Mouse (Mus musculus) thymus, adult 2 months (tissue): ENCODE results near the gene Kdelr1. TPM values are rescaled to one million over a fixed set of nuclear protein-coding genes. Genes with fewer than 3 reads are reported as not detected.

Source experiments
- DNase-seq: peaks from one replicate; pipeline ENCODE4 v3.0.0; 2021
- H3K27ac ChIP-seq: fragments of 200-500 bp; 2 replicates; pipeline ENCODE4 v1.5.1; 2012; ENCODE audit warnings: low read length, control low read depth; ENCODE audit not compliant: control insufficient read depth, insufficient read depth
- H3K27me3 ChIP-seq: fragments of 200-500 bp; 2 replicates; pipeline ENCODE4 v1.6.1; 2012; ENCODE audit warnings: mild to moderate bottlenecking, low read length, moderate library complexity, mixed read lengths; ENCODE audit not compliant: control insufficient read depth, insufficient read depth
- H3K36me3 ChIP-seq: fragments of 200-500 bp; 2 replicates; pipeline ENCODE4 v1.6.1; 2012; ENCODE audit warnings: mild to moderate bottlenecking, low read length, moderate library complexity; ENCODE audit not compliant: control insufficient read depth, insufficient read depth
- H3K4me1 ChIP-seq: fragments of 200-500 bp; replicated peaks from 2 replicates; pipeline ENCODE4 v1.6.1; 2012; ENCODE audit warnings: low read length; ENCODE audit not compliant: control insufficient read depth, insufficient read depth
- H3K4me3 ChIP-seq: fragments of 200-500 bp; 2 replicates; pipeline ENCODE4 v1.5.1; 2012; ENCODE audit warnings: mild to moderate bottlenecking, low read length, control low read depth, moderate library complexity; ENCODE audit not compliant: control insufficient read depth, insufficient read depth
- CTCF ChIP-seq: fragments of 200-500 bp; IDR thresholded peaks from 2 replicates; pipeline ENCODE4 v1.5.1; 2012; ENCODE audit warnings: mild to moderate bottlenecking, control low read depth, low read length, moderate library complexity, borderline replicate concordance; ENCODE audit not compliant: control insufficient read depth, poor library complexity, insufficient read depth; ENCODE audit errors: extremely low read depth
- POLR2A ChIP-seq: fragments of 200-500 bp; IDR thresholded peaks from 2 replicates; pipeline ENCODE4 v1.6.1; 2012; ENCODE audit warnings: mild to moderate bottlenecking, low read length, control low read depth, moderate library complexity; ENCODE audit not compliant: control insufficient read depth, poor library complexity, insufficient read depth; ENCODE audit errors: extremely low read depth
- WGBS: fragments of 180-500 bp; shearing (Covaris S2); methylation state at CpG from one replicate; pipeline ENCODE4 v1.1.7; 2018; 5-methylcytosine and 5-hydroxymethylcytosine counted together
- polyA plus RNA-seq: library from polyadenylated mRNA; depleted of rRNA; stranded (reverse); fragments of >200 nt; gene quantifications from 2 replicates; pipeline ENCODE4 v1.2.3, GENCODE M21; 2012

Kdelr1 gene
- polyA plus RNA-seq, 1 experiment: 226 TPM

- Histone ChIP-seq H3K36me3 (no peaks in the 10 kb centered on the region), H3K27ac (no peak overlapping the region), H3K4me1 (peaks cover 7% of the 10 kb centered on the region), H3K4me3 (no peak overlapping the region), H3K27me3 (no peaks in the 10 kb centered on the region)
- TF ChIP-seq POLR2A (no peak), CTCF (no peak)
- 82% methylated on average over 5 of the region's 5 CpGs for WGBS
- no peak for DNase-seq
Observed at GRCm38 (mm10) chr7:45901562-45901961, 29.0 kb downstream of the Kdelr1 start.

GRCm38 (mm10) chr7:45902481-45903002, 30.0 kb downstream of the Kdelr1 start:
- no peak for DNase-seq
- TF ChIP-seq POLR2A (no peak), CTCF (no peak)
- WGBS: 84% methylated on average over 12 of the region's 12 CpGs

GRCm38 (mm10) chr7:45906622-45907021, 34.0 kb downstream of the Kdelr1 start:
- Histone ChIP-seq H3K36me3 (no peaks in the 10 kb centered on the region), H3K27ac (no peak overlapping the region), H3K4me1 (no peaks in the 10 kb centered on the region), H3K27me3 (no peaks in the 10 kb centered on the region), H3K4me3 (no peak overlapping the region)
- TF ChIP-seq CTCF (no peak), POLR2A (no peak)
- 89% methylated on average over 9 of the region's 9 CpGs for WGBS
- DNase-seq: no peak

More at GRCm38 (mm10) chr7:45902481-45903002, 30.0 kb downstream of the Kdelr1 start:
- Histone ChIP-seq H3K27ac (no peak overlapping the region), H3K27me3 (no peaks in the 10 kb centered on the region), H3K4me3 (no peak overlapping the region), H3K36me3 (no peaks in the 10 kb centered on the region), H3K4me1 (peaks cover 2% of the 10 kb centered on the region)

GRCm38 (mm10) chr7:45908384-45908783, 35.8 kb downstream of the Kdelr1 start:
- H3K36me3 ChIP-seq: no peaks in the 10 kb centered on the region
- TF ChIP-seq CTCF (no peak), POLR2A (no peak)
- no peaks in the 10 kb centered on the region for H3K4me1 ChIP-seq
- H3K27me3 ChIP-seq: no peaks in the 10 kb centered on the region
- no peak for DNase-seq
- no peak overlapping the region for H3K27ac ChIP-seq
- no peak overlapping the region for H3K4me3 ChIP-seq

- Histone ChIP-seq H3K27ac (no peak overlapping the region), H3K4me3 (no peak overlapping the region), H3K27me3 (no peaks in the 10 kb centered on the region), H3K36me3 (no peaks in the 10 kb centered on the region), H3K4me1 (peaks cover 3% of the 10 kb centered on the region)
- TF ChIP-seq POLR2A (no peak), CTCF (no peak)
- WGBS: 88% methylated on average over 16 of the region's 16 CpGs
- no peak for DNase-seq
Observed at GRCm38 (mm10) chr7:45909145-45909544, 36.6 kb downstream of the Kdelr1 start.

- no peaks in the 10 kb centered on the region for H3K27me3 ChIP-seq
- TF ChIP-seq POLR2A: no peak
- no peak for TF ChIP-seq CTCF
- no peaks in the 10 kb centered on the region for H3K36me3 ChIP-seq
- peaks cover 40% of the 10 kb centered on the region for H3K4me1 ChIP-seq
- DNase-seq: no peak
- WGBS: 93% methylated on average over 6 of the region's 6 CpGs
- H3K4me3 ChIP-seq: no peak overlapping the region
- H3K27ac ChIP-seq: no peak overlapping the region
Observed at GRCm38 (mm10) chr7:45914067-45914466, 41.5 kb downstream of the Kdelr1 start.

GRCm38 (mm10) chr7:45915011-45915410, 42.4 kb downstream of the Kdelr1 start:
- Histone ChIP-seq H3K4me1 (peaks cover 49% of the 10 kb centered on the region), H3K4me3 (no peak overlapping the region), H3K36me3 (no peaks in the 10 kb centered on the region), H3K27ac (no peak overlapping the region), H3K27me3 (no peaks in the 10 kb centered on the region)
- WGBS: 86% methylated on average over 5 of the region's 5 CpGs
- TF ChIP-seq CTCF (no peak), POLR2A (no peak)
- DNase-seq: no peak
